In the genomic region with DNA sequence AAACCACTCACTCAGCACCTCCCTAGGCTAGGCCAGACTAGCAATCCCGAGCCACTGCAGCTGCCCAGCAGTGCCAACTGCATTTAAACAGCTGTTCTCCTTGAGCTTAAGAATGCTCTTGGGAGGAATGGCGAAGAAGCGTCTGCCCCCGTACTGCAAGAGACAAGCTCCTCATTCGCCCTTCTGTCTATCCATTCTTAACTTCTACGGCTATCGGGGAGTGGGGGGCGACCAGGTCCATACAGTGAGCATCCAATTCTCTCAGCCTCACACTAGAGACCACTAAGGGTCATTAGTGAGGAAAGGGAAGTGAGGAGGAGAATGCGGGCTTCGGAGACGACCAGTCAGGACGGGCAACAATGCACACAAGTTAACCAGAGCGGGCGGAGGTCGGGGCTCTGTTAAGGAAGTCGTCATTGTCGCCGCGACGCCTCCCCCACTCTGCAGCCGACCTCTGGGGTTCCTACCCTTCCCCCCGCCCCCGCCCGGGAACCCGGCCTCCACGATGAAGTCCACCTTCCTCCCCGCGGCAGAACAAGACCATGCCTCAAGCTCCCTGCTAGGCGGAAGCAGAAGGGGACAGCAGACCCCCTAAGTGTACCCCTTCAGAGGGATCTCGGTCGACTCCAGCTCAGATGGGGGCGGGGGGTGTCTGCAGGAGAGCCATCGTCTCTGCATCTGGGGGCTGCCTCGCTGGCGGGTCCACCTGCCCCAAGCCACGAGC, we compare ENCODE assay signal across 8 mouse cellular contexts. TPM values are rescaled to one million over a fixed set of nuclear protein-coding genes. Genes with fewer than 3 reads are reported as not detected.
DNase-seq lines count a peak whose midpoint lies in the region; ATAC-seq lines count a peak whose summit lies in the region.

A gene (plus strand): TSS at position 484 of the 724 bp plus-strand sequence.

- no peaks in the 10 kb centered on the region for H3K9me3 ChIP-seq in embryonic facial prominence, embryonic 13.5 days
- H3K9me3 ChIP-seq in heart, embryonic 12.5 days (replicated peaks): no peaks in the 10 kb centered on the region
- no peaks in the 10 kb centered on the region for H3K9me3 ChIP-seq in kidney, embryonic 16.5 days (ENCODE audit: low read length)
- H3K9me3 ChIP-seq in liver, embryonic 13.5 days (replicated peaks): no peaks in the 10 kb centered on the region

- peak; percentile 65 for ATAC-seq in embryonic facial prominence, embryonic 13.5 days (ENCODE audit: insufficient number of reproducible peaks, insufficient read depth, low FRiP score, low TSS enrichment, low read depth)
- peak; percentile 70 for ATAC-seq in heart, embryonic 12.5 days (ENCODE audit: insufficient number of reproducible peaks, low FRiP score)
- peak; percentile 69 for ATAC-seq in kidney, embryonic 16.5 days (ENCODE audit: low FRiP score, low TSS enrichment)
- peak; percentile 63 for ATAC-seq in liver, embryonic 13.5 days (ENCODE audit: low read depth)

- H3K4me3 ChIP-seq in embryonic facial prominence, embryonic 13.5 days: peak within 1 kb of the TSS; percentile 95
- H3K4me3 ChIP-seq in heart, embryonic 12.5 days: peak within 1 kb of the TSS; percentile 84
- peak within 1 kb of the TSS; percentile 72 for H3K4me3 ChIP-seq in kidney, embryonic 16.5 days (ENCODE audit: low read length)
- H3K4me3 ChIP-seq in liver, embryonic 13.5 days (replicated peaks): peak within 1 kb of the TSS; percentile 84

- H3K27ac ChIP-seq in embryonic facial prominence, embryonic 13.5 days: peak within 1 kb of the TSS; percentile 96
- peak within 1 kb of the TSS; percentile 95 for H3K27ac ChIP-seq in heart, embryonic 12.5 days (ENCODE audit: poor library complexity, severe bottlenecking)
- H3K27ac ChIP-seq in kidney, embryonic 16.5 days (ENCODE audit: low read length): peak within 1 kb of the TSS; percentile 93
- peak within 1 kb of the TSS; percentile 83 for H3K27ac ChIP-seq in liver, embryonic 13.5 days

- under 1% methylated on average over 36 of the region's 36 CpGs for whole genome bisulfite sequencing in embryonic facial prominence, embryonic 13.5 days
- WGBS in heart, embryonic 12.5 days: under 1% methylated on average over 36 of the region's 36 CpGs
- WGBS in kidney, embryonic 16.5 days: under 1% methylated on average over 36 of the region's 36 CpGs
- 0% methylated on average over 36 of the region's 36 CpGs for WGBS in liver, embryonic 13.5 days (ENCODE audit: insufficient replicate concordance)

- H3K4me2 ChIP-seq in embryonic facial prominence, embryonic 13.5 days: peak within 1 kb of the TSS; percentile 86
- H3K4me2 ChIP-seq in heart, embryonic 12.5 days: peak within 1 kb of the TSS; percentile 83
- peak within 1 kb of the TSS; percentile 72 for H3K4me2 ChIP-seq in kidney, embryonic 16.5 days (replicated peaks; ENCODE audit: low read depth, low read length)
- peak within 1 kb of the TSS; percentile 86 for H3K4me2 ChIP-seq in liver, embryonic 13.5 days

- H3K27me3 ChIP-seq in embryonic facial prominence, embryonic 13.5 days: no peaks in the 10 kb centered on the region
- H3K27me3 ChIP-seq in heart, embryonic 12.5 days (replicated peaks): no peaks in the 10 kb centered on the region
- no peaks in the 10 kb centered on the region for H3K27me3 ChIP-seq in kidney, embryonic 16.5 days (ENCODE audit: insufficient read depth, low read length)
- H3K27me3 ChIP-seq in liver, embryonic 13.5 days: no peaks in the 10 kb centered on the region

- H3K4me1 ChIP-seq in embryonic facial prominence, embryonic 13.5 days: peaks cover 23% of the 10 kb centered on the region
- H3K4me1 ChIP-seq in heart, embryonic 12.5 days (replicated peaks): peaks cover 26% of the 10 kb centered on the region
- H3K4me1 ChIP-seq in kidney, embryonic 16.5 days (ENCODE audit: insufficient read depth, low read length): peaks cover 24% of the 10 kb centered on the region
- peaks cover 64% of the 10 kb centered on the region for H3K4me1 ChIP-seq in liver, embryonic 13.5 days (replicated peaks)

- H3K9ac ChIP-seq in embryonic facial prominence, embryonic 13.5 days: peak within 1 kb of the TSS; percentile 94
- H3K9ac ChIP-seq in heart, embryonic 12.5 days: peak within 1 kb of the TSS; percentile 90
- peak within 1 kb of the TSS; percentile 88 for H3K9ac ChIP-seq in kidney, embryonic 16.5 days (replicated peaks; ENCODE audit: low read length)
- H3K9ac ChIP-seq in liver, embryonic 13.5 days: peak within 1 kb of the TSS; percentile 88

- peaks cover 6% of the 10 kb centered on the region; the same call in 1 of the 2 replicates for H3K36me3 ChIP-seq in embryonic facial prominence, embryonic 13.5 days
- no peaks in the 10 kb centered on the region; the same call in 1 of the 2 replicates for H3K36me3 ChIP-seq in heart, embryonic 12.5 days
- no peaks in the 10 kb centered on the region; the same call in 1 of the 2 replicates for H3K36me3 ChIP-seq in kidney, embryonic 16.5 days (ENCODE audit: insufficient read depth, low read length)
- peaks cover 8% of the 10 kb centered on the region for H3K36me3 ChIP-seq in liver, embryonic 13.5 days

- peak; percentile 90 for DNase-seq in 416B (ENCODE audit: low read depth)
- DNase-seq in T-cell, adult 2 months (ENCODE audit: low spot score): peak; percentile 74
- DNase-seq in liver, embryonic 13.5 days: peak; percentile 48
- peak; percentile 82 for DNase-seq in naive thymus-derived CD4-positive, alpha-beta T cell, adult 2 months (ENCODE audit: low read depth)
- DNase-seq in testis, postnatal 10 days (ENCODE audit: low spot score): peak; percentile 79

RNA-seq across cellular contexts. Expression of the gene that starts here (rescaled TPM):
- 78.9 and 79.0 TPM in 2 replicates for polyA plus RNA-seq in embryonic facial prominence, embryonic 13.5 days (2015; fragmentation: Nextera tagmentation; extraction: Ambion mirVana)
- 59.7 and 60.7 TPM in 2 replicates for polyA plus RNA-seq in heart, embryonic 12.5 days (2016; fragmentation: Nextera tagmentation; extraction: Ambion mirVana)
- polyA plus RNA-seq in kidney, embryonic 16.5 days (2015; fragmentation: Nextera tagmentation; extraction: Ambion mirVana): 72.8 and 74.8 TPM in 2 replicates
- 19.9 and 20.9 TPM in 2 replicates for polyA plus RNA-seq in liver, embryonic 13.5 days (2015; fragmentation: Nextera tagmentation; extraction: Ambion mirVana)

Comparison
In these comparisons a context has a peak if more than half of its experiments do, and no peak if none do; other contexts are left out.
1. Peak in every context shown above with its lines: DNase-seq, ATAC-seq, H3K4me3 ChIP-seq and H3K27ac ChIP-seq.